Mouse (Mus musculus) ES-CJ7 (cell line): ENCODE data around the gene Pole3.
A peak's percentile ranks its signal among the peaks of the same experiment; 100 is the strongest.
"Not testable (repeated sequence)": the region's sequence is repeated elsewhere in the genome, so short reads cannot be mapped to it uniquely, and the experiment has no call there.

Source experiments
- DNase-seq: peaks from one replicate; pipeline ENCODE4 v3.0.0; 2011; ENCODE audit warnings: low read depth, low spot score

Gene Pole3

DNA sequence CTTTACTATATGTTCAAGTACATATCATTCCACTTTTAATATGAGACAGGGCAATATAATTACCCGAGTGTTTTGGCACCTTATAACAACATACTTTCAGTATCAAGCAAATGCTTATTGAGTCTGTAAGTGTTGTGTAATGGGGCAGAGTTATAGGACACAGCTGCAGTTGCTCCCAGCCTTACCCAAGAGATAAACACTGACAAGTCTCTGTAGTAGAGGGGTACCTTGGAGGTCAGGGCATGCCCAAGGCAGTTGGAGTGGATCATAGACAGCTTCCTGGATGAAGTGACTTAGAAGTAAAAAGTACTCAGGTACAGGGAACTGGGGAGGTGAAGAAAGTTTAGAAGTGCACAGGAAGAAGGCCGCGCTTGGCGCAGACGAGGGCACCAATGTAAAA is 37.7 kb downstream of the Pole3 start:
- no peak for DNase-seq

DNA sequence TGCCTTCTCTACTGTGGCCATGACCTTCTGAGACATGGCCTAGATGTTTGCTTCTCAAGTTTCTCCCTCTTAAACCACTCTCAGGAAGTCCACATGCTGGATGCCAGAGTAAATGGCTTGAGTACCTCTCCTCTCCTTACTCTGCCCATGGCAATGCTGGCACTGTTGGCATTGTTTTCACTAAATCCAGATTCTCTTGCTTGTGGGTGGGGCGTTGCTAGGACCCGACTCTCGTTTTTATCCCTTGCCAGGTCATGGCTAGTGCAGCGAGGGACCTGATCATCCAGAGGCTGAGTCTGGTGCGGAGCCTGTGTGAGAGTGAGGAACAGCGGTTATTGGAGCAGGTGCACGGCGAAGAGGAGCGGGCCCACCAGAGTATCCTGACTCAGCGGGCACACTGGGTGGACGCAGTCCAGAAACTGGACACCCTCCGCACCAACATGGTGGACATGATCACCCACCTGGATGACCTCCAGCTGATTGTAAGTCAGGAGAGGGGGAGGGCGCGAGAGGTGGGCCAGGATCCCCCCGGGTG is 38.6 kb downstream of the Pole3 start:
- no peak for DNase-seq

DNA sequence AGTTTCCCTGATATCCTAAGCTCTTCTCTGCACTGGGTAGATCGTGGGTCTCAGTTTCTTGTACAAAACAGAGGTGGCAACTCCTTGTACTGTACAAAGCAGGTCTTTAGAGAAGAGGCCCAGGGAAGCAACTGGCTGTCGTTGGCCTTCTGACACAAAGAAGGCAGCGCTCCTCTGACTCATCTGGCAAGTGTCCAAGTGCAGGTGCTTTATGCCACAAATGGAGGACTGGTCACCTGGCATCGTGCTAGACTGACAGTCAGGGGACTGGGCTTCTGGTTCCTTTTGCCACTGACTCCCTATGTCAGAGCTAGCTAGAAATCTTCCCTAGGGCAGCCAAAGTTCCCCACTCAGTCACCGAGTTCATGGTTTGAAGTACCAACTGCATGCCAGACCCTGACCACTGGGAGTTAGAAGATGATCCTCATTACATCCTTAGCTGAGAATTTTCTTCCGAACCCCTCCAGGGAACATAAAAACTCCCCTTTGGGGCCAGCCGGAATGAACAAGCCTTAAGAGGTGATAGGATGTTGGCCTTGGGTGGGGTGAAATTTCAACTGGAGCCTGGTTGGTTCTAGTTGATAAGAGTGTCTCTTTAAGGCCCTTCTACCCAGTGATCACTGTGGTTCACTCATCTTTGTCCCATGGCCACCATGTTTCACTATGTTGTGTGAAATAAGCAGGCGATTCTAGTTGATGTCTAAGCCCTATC is 39.3 kb downstream of the Pole3 start:
- no peak for DNase-seq

DNA sequence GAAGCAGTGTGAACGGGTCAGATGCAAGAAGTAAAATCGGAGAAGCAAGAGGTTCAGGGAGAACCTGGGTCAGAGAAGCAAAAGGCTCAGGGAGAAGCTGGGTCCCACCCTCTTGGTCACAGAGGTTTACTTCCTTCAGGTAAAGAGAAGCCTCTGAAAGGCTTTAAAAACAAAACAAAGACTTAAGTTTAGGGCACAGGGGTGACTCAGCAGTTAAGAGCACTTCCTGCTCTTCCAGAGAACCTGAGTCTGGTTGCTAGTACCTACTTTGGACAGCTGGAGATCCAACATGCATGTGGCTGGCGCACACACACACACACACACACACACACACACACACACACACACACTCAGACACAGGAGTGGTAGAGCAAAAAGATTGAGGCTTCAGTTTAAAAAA is 39.9 kb downstream of the Pole3 start:
- DNase-seq = no peak

DNA sequence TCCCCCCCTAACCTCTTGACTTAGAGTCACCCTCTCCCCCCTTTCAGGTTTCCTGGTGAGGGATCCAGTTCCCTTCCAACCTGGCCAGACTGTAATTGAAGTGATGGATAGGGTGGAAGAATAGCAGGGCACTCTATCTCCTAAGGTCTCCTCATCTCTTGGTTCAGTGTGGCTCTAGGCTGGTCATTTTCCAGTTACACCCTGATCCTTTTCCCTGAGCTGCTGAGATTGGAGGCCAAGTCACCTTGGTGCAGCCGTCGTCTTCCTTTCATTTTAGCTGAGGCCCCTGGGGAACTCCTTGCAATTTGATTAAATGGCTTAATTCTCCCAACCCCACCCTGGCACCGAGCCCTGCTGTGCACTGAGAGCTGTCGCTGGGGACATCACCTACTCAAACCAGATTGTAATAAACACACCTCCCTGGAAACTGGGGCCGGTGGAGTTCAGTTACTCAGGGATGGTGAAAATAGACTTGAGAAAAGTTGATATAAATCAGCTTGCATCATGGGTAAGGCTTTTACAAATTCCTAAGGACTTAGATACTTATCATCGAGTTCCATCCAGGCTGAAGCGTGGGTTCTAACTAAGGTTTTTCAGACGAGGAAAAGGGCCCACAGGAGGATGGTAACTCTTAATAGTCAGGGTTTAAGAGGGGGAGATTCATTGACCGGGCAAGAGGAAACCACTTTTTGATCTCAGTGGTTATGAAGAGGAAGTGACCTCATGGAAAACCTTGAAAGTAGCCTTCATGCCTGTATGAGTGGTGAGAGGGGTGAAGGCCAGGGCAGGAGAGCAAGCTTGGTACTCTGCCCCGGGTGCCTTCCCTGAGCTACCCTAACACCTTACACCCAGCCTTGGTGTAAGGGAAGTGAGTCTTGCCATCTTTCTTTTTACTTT is 43.9 kb downstream of the Pole3 start:
- DNase-seq = no peak

DNA sequence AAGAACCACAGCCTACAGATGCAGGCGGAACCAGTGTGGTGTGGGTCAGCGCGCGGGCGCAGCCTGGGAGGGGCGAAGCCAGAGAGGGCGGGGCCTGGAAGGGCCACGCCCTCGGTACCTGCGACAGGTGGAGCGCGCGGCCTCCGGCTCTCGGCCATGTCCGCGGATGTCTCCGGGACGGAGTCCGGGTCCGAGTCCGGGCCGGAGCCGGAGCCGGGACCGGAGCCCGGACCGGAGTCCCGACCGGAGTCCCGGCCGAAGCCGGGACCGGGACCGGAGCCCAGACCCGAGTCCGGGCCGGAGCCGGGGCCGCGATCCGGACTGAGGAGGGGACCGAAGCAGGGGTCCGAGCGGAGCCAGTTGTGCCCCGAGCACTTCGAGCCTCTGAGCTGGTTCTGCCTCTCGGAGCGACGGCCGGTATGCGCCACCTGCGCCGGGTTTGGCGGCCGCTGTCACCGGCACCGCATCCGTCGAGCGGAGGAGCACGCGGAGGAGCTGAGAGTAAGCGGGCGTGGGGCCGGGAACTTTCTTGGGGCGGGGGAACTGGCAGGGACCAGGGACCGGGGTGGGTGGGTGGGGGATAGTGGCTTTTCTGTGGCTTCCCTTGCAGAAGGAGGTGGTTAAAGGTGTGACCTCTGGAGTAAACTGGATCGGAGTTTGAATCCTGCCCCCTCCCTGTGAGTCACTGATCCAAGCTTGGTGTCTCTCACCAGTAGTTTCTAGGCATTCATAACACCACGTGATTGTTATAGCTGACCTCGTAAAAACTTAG is 44.7 kb downstream of the Pole3 start, which contains the start of gene Bspry:
TSS of gene Bspry (plus strand) at position 117 of the 772 bp plus-strand sequence.
- DNase-seq = peak; percentile 77

DNA sequence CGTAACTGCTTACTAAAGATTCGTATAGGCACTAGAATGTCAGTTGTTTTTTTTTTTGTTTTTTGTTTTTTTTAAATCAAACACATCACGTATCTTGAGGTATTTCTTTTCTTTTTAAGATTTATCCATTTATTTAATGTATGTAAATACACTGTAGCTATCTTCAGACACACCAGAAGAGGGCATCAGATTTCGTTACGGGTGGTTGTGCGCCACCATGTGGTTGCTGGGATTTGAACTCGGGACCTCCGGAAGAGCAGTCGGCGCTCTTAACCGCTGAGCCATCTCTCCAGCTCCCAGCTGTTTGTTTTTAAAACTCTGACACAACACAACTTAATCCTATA is 45.3 kb downstream of the Pole3 start:
- not testable (repeated sequence) for DNase-seq

DNA sequence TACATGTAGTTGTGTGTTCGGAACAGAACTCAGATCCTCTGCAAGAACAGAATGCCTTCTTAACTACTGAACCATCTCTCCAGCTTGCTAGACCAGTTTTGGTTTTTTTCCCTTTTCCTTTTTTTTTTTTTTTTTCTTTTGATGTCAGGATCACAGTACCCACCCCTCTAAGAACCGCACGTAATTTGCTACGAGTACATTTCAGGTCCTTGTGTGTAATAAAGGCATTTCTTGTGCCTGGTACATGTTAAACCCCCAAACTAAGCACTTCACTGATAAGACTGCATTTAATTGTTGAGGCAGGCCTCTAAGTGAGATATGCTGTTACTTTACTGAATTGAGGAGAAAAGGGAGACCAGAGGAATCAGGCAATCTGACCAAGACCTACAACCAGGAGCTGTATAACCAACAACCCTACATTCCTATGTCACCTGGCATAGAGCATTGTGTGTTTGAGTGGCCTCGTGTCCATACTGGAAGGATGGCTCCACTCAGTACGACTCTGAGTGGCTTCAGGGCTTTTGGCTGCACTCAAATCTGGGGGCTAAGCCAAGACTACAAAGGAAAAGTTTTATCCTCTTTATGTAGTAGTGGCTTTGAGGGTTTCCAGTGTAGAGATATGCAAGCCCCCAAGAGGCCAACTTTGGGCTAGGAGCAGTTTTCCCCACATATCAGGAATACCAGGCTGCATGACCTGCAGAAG is 47.2 kb downstream of the Pole3 start:
- no peak for DNase-seq

DNA sequence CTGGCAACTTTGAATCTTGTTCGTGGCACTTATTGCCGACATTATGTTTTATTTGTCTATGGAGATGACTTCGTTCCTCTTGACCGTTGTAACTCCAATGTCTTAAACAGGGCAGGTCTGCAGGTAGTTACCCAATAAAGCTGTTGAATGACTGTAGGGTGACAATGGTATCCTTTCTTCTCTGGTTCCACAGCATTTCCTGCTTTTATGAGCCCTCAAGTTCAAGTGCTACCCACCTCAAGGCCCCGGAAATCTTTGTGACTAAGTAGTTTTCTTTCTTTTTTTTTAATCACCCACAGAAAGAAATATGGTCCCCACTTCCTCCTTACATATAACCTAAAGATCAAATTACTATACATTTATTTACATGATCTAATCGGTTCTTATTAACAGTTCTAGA is 49.1 kb downstream of the Pole3 start:
- no peak for DNase-seq

DNA sequence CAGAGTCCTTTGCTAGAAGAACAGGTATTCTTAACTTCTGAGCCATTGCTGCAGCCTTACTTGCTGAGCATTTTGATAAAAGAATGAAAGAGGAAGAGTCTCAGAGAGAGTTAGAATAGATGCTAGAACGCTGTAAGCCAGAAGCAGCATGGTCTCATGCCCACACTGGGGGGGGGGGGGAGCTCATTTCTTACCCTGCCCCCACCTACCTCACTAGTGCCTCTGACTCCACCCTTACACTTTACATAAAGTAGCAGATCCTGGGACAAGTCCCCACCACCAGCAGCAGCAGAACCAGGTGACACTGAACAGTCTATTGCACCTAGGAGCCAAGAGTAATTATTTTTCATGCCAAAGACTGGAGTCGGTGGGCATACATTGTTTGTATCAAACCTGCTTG is 49.7 kb downstream of the Pole3 start:
- DNase-seq = no peak
